Mouse (Mus musculus): ENCODE measurements around the gene Sh3gl2. TPM values are rescaled to one million over a fixed set of nuclear protein-coding genes. Genes with fewer than 3 reads are reported as not detected.

The Sh3gl2 gene
- polyA plus RNA-seq, 1 experiment from 2014 or later: 16.5 TPM

DNA sequence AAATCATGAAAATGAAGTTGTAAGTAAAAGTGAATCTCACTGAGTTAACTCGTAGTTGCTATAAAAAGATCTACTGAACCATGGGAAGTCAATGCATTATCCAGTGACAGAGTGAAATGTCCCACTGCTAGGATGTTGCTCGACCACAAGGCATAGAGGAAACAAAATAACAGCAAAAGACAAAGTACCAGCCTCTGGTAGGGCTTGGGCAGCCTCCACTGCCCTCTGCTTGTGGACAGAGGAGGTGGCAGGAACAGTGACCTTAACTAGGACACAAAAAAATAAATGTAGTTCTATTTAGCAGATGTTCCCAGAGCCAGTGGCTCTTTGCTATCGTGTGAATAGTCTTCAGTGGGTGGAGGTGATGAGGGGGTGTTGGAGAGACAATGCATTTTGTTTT is 68.5 kb downstream of the Sh3gl2 start:
- no peaks in the 10 kb centered on the region for H3K27me3 ChIP-seq (ENCODE audit: control insufficient read depth, insufficient read depth, low read length)
- H3K9ac ChIP-seq (ENCODE audit: low read depth, low read length): no peak overlapping the region
- no peaks in the 10 kb centered on the region for H3K9me3 ChIP-seq (ENCODE audit: control insufficient read depth, low read length)
- H3K4me3 ChIP-seq (ENCODE audit: low read length): no peak overlapping the region
- no peak for ATAC-seq (ENCODE audit: low FRiP score, low TSS enrichment)
- no peak overlapping the region for H3K27ac ChIP-seq (ENCODE audit: low read depth, low read length)
- 69% methylated on average over 3 of the region's 3 CpGs for WGBS
- H3K36me3 ChIP-seq (ENCODE audit: control insufficient read depth, insufficient read depth, low read length): no peaks in the 10 kb centered on the region
- H3K4me1 ChIP-seq (ENCODE audit: control insufficient read depth, insufficient read depth, low read length): no peaks in the 10 kb centered on the region
- H3K4me2 ChIP-seq (replicated peaks; ENCODE audit: low read depth, low read length): no peak overlapping the region

DNA sequence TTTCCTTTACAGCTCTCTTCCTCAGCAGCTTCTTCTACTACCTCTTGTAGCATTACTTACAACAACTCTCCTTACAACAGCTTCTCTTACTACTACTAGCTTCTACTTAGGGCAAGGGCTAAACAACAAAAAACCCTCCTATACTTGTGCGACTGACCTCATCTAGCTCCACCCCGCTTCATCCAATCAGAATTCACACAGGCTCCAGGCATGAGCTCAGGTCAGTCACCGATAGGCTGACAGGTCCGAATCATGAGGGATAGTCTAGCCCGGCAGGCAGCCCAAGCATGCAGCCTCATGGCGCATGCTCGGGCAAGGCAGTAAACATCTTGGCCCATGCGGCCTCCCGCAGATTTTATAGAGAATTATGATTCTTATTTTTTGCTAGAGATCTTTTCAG is 78.2 kb downstream of the Sh3gl2 start:
- Histone ChIP-seq H3K27ac (ENCODE audit: low read depth, low read length) (no peak overlapping the region), H3K4me3 (ENCODE audit: low read length) (no peak overlapping the region), H3K4me1 (ENCODE audit: control insufficient read depth, insufficient read depth, low read length) (no peaks in the 10 kb centered on the region), H3K36me3 (ENCODE audit: control insufficient read depth, insufficient read depth, low read length) (no peaks in the 10 kb centered on the region), H3K27me3 (ENCODE audit: control insufficient read depth, insufficient read depth, low read length) (no peaks in the 10 kb centered on the region), H3K9me3 (ENCODE audit: control insufficient read depth, low read length) (no peaks in the 10 kb centered on the region), H3K4me2 (replicated peaks; ENCODE audit: low read depth, low read length) (no peak overlapping the region), H3K9ac (ENCODE audit: low read depth, low read length) (no peak overlapping the region)
- no peak for ATAC-seq (ENCODE audit: low FRiP score, low TSS enrichment)
- 98% methylated on average over 9 of the region's 9 CpGs for WGBS

DNA sequence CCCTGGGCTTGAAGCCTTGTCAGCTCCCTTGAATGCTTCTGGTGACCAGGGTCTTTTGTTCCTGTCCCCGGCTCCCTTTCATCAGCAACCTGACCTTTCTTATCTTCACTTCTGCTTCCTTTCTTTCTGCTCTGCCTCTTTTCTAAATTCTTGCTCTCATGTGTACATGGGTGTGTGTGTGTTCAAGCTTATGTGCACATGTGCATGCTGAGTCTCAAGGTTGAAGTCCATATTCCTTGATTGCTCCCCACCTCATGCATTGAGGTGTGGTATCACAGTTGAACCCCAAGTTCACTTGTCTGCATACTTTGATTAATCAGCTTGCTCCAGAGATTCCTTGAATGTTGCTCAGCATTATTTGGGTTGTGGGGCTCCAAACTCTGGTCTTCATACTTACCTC is 85.1 kb downstream of the Sh3gl2 start:
- H3K4me2 ChIP-seq (replicated peaks; ENCODE audit: low read depth, low read length): no peak overlapping the region
- no peaks in the 10 kb centered on the region for H3K4me1 ChIP-seq (ENCODE audit: control insufficient read depth, insufficient read depth, low read length)
- no peak overlapping the region for H3K27ac ChIP-seq (ENCODE audit: low read depth, low read length)

DNA sequence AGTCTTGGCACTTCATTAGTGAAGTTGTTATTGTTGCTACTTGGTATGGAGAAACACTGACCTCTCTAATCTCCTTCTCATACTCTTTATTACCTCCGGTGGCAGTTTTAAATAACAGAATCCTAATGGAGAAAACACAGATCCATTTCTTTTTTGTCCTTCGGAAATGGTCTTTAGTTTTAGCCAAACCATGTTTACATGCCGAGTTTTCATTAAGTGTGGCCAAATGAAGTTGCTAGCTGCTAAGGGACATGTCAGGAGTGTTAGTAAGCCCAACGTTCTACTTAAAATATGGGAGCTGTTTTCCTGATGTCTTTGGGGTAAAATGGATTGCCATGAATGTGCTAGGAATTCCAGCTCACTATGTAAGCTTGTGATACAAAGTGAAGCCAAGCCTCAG is 86.4 kb downstream of the Sh3gl2 start:
- H3K4me3 ChIP-seq (ENCODE audit: low read length): no peak overlapping the region
- no peak overlapping the region for H3K4me2 ChIP-seq (replicated peaks; ENCODE audit: low read depth, low read length)
- H3K4me1 ChIP-seq (ENCODE audit: control insufficient read depth, insufficient read depth, low read length): no peaks in the 10 kb centered on the region
- ATAC-seq (ENCODE audit: low FRiP score, low TSS enrichment): no peak
- no peak overlapping the region for H3K27ac ChIP-seq (ENCODE audit: low read depth, low read length)
- no peaks in the 10 kb centered on the region for H3K27me3 ChIP-seq (ENCODE audit: control insufficient read depth, insufficient read depth, low read length)
- 56% methylated on average over 4 of the region's 4 CpGs for WGBS
- no peak overlapping the region for H3K9ac ChIP-seq (ENCODE audit: low read depth, low read length)
- no peaks in the 10 kb centered on the region for H3K36me3 ChIP-seq (ENCODE audit: control insufficient read depth, insufficient read depth, low read length)
- H3K9me3 ChIP-seq (ENCODE audit: control insufficient read depth, low read length): no peaks in the 10 kb centered on the region

More for the DNA sequence above, 85.1 kb downstream of the Sh3gl2 start:
- no peaks in the 10 kb centered on the region for H3K27me3 ChIP-seq (ENCODE audit: control insufficient read depth, insufficient read depth, low read length)
- WGBS: 86% methylated on average over 1 of the region's 1 CpGs
- no peaks in the 10 kb centered on the region for H3K9me3 ChIP-seq (ENCODE audit: control insufficient read depth, low read length)
- ATAC-seq (ENCODE audit: low FRiP score, low TSS enrichment): no peak
- H3K4me3 ChIP-seq (ENCODE audit: low read length): no peak overlapping the region
- no peaks in the 10 kb centered on the region for H3K36me3 ChIP-seq (ENCODE audit: control insufficient read depth, insufficient read depth, low read length)
- no peak overlapping the region for H3K9ac ChIP-seq (ENCODE audit: low read depth, low read length)

DNA sequence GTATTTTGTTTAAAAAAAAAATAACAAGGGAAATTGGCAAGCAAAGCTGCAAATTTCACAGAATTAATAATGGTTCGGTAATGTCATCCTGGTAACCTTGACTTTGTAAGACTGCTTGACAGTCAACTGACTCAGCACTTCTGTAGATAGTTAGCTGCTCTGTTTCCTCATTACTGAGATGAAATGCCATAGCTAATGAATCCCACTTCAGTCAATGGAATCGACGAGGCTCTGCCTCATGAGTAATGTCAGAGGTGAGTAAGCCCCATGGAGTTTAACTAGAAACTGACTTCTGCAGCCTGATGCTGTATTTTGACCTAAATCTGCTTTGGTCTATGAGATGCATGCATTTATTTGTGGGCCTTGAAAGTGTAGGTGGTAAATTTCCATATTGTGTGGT is 88.4 kb downstream of the Sh3gl2 start:
- no peak for ATAC-seq (ENCODE audit: low FRiP score, low TSS enrichment)
- Histone ChIP-seq H3K9me3 (ENCODE audit: control insufficient read depth, low read length) (no peaks in the 10 kb centered on the region), H3K36me3 (ENCODE audit: control insufficient read depth, insufficient read depth, low read length) (no peaks in the 10 kb centered on the region), H3K4me1 (ENCODE audit: control insufficient read depth, insufficient read depth, low read length) (no peaks in the 10 kb centered on the region), H3K27ac (ENCODE audit: low read depth, low read length) (no peak overlapping the region), H3K9ac (ENCODE audit: low read depth, low read length) (no peak overlapping the region), H3K4me3 (ENCODE audit: low read length) (no peak overlapping the region), H3K27me3 (ENCODE audit: control insufficient read depth, insufficient read depth, low read length) (no peaks in the 10 kb centered on the region), H3K4me2 (replicated peaks; ENCODE audit: low read depth, low read length) (no peak overlapping the region)
- 81% methylated on average over 3 of the region's 3 CpGs for WGBS

DNA sequence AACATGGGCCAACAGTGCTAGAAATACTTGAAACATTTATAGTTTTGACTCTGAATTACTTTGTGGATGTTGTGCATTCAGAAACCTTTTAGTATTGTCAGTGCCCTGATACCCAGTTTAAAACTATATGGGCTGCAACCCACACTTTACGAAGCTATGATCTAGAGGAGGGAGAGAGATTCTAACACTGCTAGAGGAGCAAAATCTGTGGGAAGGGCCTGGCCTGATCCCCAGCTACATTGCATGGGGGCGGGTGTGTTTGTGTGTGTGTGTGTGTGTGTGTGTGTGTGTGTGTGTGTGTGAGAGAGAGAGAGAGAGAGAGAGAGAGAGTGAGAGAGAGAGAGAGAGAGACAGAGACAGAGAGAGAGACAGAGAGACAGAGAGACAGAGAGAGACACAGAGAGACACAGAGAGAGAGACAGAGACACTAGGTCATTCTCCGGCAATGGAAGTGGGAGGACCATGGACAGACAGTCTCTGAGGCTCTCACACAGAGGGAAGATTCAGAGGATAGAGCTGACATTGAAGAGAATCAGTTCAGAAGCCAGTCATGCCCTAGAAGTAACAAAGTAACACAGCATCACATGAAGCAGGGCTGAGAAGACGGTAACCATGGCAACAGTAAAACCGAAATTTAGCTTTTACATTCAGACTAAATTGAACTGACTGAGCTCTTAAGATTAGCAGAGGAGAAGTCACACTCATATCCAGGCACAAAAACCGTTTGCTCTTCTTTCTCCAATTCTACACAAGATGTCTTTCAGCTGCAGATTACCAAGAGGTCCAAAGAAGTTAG is 95.9 kb downstream of the Sh3gl2 start:
- no peak overlapping the region for H3K27ac ChIP-seq (ENCODE audit: low read depth, low read length)
- H3K4me2 ChIP-seq (replicated peaks; ENCODE audit: low read depth, low read length): no peak overlapping the region
- H3K9me3 ChIP-seq (ENCODE audit: control insufficient read depth, low read length): no peaks in the 10 kb centered on the region
- ATAC-seq (ENCODE audit: low FRiP score, low TSS enrichment): no peak
- no peaks in the 10 kb centered on the region for H3K4me1 ChIP-seq (ENCODE audit: control insufficient read depth, insufficient read depth, low read length)
- no peaks in the 10 kb centered on the region for H3K36me3 ChIP-seq (ENCODE audit: control insufficient read depth, insufficient read depth, low read length)
- H3K4me3 ChIP-seq (ENCODE audit: low read length): no peak overlapping the region
- H3K27me3 ChIP-seq (ENCODE audit: control insufficient read depth, insufficient read depth, low read length): no peaks in the 10 kb centered on the region
- no peak overlapping the region for H3K9ac ChIP-seq (ENCODE audit: low read depth, low read length)
- 86% methylated on average over 6 of the region's 6 CpGs for WGBS

DNA sequence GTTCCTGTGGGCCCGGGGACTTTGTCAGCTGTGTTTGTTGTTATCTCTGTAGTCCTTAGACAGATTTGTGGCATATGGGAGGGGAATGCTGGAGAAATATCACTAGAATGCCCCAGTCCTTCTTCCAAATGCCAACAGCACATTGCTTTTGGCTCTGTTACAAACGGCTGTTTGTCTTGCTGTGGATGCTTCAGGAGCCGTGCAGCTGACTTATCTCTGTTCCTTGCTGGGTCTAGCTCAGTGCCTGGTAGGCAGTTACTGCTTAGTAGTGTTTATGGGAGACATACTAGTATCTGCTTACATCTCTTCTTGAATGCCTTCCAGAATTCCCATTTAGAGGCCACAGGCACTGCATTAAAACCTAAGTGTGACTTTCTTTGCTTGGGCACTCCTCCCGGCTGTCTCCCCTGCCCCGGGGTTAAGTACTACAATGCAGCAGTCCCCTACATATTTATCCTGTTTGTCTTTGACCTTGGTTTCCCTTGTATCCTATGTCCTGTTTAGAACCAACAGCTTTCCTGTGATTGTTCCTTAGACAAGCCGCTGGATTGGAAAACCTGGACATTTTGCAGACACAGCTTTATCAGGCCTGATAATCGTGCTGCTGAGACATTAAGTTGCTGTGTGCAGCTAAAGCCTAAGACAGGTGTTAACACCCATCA is 101.1 kb downstream of the Sh3gl2 start:
- Histone ChIP-seq H3K9me3 (ENCODE audit: control insufficient read depth, low read length) (no peaks in the 10 kb centered on the region), H3K27ac (ENCODE audit: low read depth, low read length) (no peak overlapping the region), H3K4me1 (ENCODE audit: control insufficient read depth, insufficient read depth, low read length) (no peaks in the 10 kb centered on the region), H3K9ac (ENCODE audit: low read depth, low read length) (no peak overlapping the region), H3K36me3 (ENCODE audit: control insufficient read depth, insufficient read depth, low read length) (no peaks in the 10 kb centered on the region), H3K4me2 (replicated peaks; ENCODE audit: low read depth, low read length) (no peak overlapping the region), H3K27me3 (ENCODE audit: control insufficient read depth, insufficient read depth, low read length) (no peaks in the 10 kb centered on the region), H3K4me3 (ENCODE audit: low read length) (no peak overlapping the region)
- no peak for ATAC-seq (ENCODE audit: low FRiP score, low TSS enrichment)
- 48% methylated on average over 7 of the region's 7 CpGs for WGBS

DNA sequence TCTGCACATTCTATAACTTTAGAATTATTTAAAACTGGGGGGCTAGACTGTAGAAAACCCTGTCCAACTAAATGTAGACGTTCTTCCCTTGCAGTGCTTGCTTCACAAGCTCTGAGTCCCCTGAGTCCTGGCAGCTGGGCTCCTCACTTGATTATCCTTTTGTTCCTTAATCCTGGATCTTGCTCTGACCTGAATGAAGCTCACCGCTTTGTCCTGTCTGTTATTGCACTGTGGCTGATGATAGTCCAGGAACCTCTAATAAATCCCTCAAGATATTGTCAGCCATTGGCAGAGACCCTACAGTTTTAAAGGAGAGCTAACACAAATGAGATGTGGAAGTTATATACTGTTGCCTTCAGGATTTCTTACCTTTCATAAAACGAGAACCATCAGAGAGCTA is 114.2 kb downstream of the Sh3gl2 start:
- no peak overlapping the region for H3K4me3 ChIP-seq (ENCODE audit: low read length)
- H3K36me3 ChIP-seq (ENCODE audit: control insufficient read depth, insufficient read depth, low read length): no peaks in the 10 kb centered on the region
- H3K27me3 ChIP-seq (ENCODE audit: control insufficient read depth, insufficient read depth, low read length): no peaks in the 10 kb centered on the region
- H3K4me2 ChIP-seq (replicated peaks; ENCODE audit: low read depth, low read length): no peak overlapping the region
- no peaks in the 10 kb centered on the region for H3K9me3 ChIP-seq (ENCODE audit: control insufficient read depth, low read length)
- no peak overlapping the region for H3K27ac ChIP-seq (ENCODE audit: low read depth, low read length)
- H3K4me1 ChIP-seq (ENCODE audit: control insufficient read depth, insufficient read depth, low read length): no peaks in the 10 kb centered on the region
- no peak overlapping the region for H3K9ac ChIP-seq (ENCODE audit: low read depth, low read length)
- no peak for ATAC-seq (ENCODE audit: low FRiP score, low TSS enrichment)
- WGBS: 69% methylated on average over 3 of the region's 3 CpGs

DNA sequence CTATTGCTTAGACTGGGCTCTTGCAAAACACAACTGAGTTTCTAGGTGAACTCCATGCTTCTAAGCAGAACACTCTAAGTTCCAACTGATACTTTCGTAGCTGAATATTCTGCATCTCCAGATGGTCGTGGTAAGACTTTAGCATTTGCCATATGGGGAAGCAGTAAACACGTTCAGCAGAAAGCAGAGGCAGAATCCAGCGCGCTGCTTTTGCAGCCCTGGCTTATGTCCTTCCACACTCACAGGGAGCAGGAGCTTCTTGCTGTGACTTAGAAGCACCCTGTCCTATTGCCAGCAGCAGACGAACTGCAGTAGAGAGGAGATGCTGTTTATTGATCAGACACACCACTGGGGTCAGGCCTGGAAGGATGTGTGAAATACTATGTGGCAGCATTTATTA is 120.5 kb downstream of the Sh3gl2 start:
- H3K9me3 ChIP-seq (ENCODE audit: control insufficient read depth, low read length): no peaks in the 10 kb centered on the region
- H3K4me1 ChIP-seq (ENCODE audit: control insufficient read depth, insufficient read depth, low read length): no peaks in the 10 kb centered on the region
- H3K9ac ChIP-seq (ENCODE audit: low read depth, low read length): no peak overlapping the region
- WGBS: 86% methylated on average over 6 of the region's 6 CpGs
- no peak overlapping the region for H3K4me2 ChIP-seq (replicated peaks; ENCODE audit: low read depth, low read length)
- no peak overlapping the region for H3K4me3 ChIP-seq (ENCODE audit: low read length)
- no peak overlapping the region for H3K27ac ChIP-seq (ENCODE audit: low read depth, low read length)
- no peak for ATAC-seq (ENCODE audit: low FRiP score, low TSS enrichment)
- H3K36me3 ChIP-seq (ENCODE audit: control insufficient read depth, insufficient read depth, low read length): no peaks in the 10 kb centered on the region
- no peaks in the 10 kb centered on the region for H3K27me3 ChIP-seq (ENCODE audit: control insufficient read depth, insufficient read depth, low read length)
